Mouse (Mus musculus): ENCODE results near the gene Spock2.

Spock2 gene

DNA sequence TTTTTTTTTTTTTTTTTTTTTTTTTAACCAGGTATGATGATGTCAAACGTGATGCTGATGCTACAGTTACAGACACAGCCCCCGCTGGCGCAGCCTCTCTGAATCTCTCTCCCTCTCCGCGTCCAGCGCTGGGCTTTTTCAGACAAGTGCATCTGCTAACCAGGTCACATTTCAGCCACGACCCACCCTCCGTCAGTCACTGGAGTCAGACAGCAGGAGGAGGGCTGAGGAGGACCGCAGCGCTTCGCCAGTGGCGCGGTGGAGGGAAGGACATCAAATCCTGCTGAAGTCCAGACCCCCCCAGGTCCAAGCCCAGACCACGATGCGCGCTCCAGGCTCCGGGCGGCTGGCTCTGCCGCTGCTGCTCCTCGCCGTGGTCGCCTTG is at the start of gene Spock2:
Gene Spock2 (plus strand): TSS at position 74 of the 385 bp plus-strand sequence.
- peak; percentile 78 for DNase-seq

GRCm38 (mm10) chr10:60062173-60062572 is 43.8 kb upstream of the Spock2 start:
- DNase-seq: no peak

GRCm38 (mm10) chr10:60062931-60063330 is 43.1 kb upstream of the Spock2 start:
- no peak for DNase-seq

- peak; percentile 16 for DNase-seq
Observed at GRCm38 (mm10) chr10:60066524-60066923, 39.5 kb upstream of the Spock2 start.

DNA sequence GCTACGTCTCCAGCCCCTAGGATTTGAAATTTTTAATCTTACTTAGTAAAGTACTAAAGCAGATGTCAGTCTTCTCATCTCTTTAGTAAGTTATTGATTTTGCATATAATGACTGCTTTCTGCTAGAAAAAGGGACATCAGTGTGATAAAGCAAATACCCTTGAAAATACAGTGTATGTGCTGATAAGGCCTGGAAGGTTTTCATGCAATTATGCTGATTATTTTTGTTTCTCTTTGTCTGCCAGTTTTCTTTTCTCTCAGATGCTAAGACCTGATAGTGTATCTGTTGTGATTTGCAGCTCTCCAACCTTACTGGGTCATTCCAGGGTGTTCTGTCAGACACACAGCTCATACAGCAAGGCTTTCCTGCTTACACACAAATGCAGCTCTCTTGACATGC is 30.9 kb upstream of the Spock2 start:
- no peak for DNase-seq

GRCm38 (mm10) chr10:60077226-60077625 is 28.8 kb upstream of the Spock2 start:
- DNase-seq: no peak

- DNase-seq: no peak
Observed at GRCm38 (mm10) chr10:60077736-60078560, 28.1 kb upstream of the Spock2 start.

- no peak for DNase-seq
Observed at GRCm38 (mm10) chr10:60078561-60078917, 27.5 kb upstream of the Spock2 start.

DNA sequence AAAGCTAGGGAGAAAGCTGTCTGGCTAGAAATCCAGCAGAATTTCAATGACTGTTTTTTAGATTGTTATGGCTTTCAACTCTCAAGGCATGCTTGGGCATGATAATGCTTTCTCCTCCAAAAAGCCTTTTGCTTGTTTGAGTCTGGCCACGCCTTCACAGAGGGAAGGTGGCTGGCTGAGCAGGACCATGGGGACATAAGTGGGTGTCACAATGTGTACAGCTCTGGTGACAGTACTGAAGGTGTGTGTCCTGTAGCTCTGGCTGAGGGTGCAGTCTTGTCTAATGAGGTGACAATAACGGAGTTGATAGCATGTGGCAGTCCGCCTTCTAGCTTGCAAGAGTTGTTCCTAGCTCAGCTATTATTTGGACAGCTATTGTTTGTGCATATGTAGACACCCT is 25.8 kb upstream of the Spock2 start:
- DNase-seq: no peak

GRCm38 (mm10) chr10:60080601-60080981 is 25.4 kb upstream of the Spock2 start:
- DNase-seq: no peak

- peak; percentile 20 for DNase-seq
Observed at GRCm38 (mm10) chr10:60080982-60081825, 24.8 kb upstream of the Spock2 start.

GRCm38 (mm10) chr10:60081905-60082304 is 24.1 kb upstream of the Spock2 start:
- DNase-seq: peak; percentile 17

GRCm38 (mm10) chr10:60084065-60084464 is 22.0 kb upstream of the Spock2 start:
- peak; percentile 33 for DNase-seq

DNA sequence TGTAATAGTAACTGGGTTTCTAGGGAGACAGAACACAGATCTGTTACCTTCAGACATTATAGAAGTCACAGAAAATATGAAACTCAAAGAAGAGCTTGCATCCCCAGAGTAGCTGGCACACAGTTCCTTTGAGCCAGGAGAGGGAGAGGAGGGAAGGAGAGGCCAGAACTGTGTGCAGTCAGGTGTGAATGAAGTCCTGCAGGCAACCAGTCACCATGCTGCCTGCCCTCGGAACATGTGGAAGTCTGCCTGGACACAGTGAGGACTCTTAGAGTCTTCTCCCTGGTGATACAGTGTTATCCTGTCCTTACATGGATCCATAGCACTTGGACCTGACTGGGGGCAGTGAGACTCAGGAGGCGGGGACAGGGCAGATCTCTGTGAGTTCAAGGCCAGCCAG is 13.7 kb upstream of the Spock2 start:
- no peak for DNase-seq

- DNase-seq: no peak
Observed at GRCm38 (mm10) chr10:60093751-60094150, 12.3 kb upstream of the Spock2 start.

DNA sequence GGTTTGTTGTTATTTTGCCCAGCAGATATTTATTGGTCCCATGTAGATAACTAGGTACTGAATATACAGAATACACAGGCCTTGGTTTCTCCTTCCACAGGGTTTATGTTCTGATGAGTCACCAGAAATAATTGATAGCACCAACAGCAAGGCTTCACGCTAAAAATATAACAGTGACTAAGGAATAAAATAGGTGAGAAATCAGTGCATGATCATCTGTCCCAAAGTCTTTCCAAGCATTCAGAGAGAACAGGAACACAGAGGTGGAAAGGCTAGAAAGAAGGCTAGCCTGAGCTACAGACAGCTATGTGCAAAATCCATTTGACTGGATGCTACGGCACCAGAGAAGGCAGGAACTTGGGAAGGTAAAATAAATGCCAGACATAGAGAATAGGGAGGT is 10.5 kb upstream of the Spock2 start:
- no peak for DNase-seq

DNA sequence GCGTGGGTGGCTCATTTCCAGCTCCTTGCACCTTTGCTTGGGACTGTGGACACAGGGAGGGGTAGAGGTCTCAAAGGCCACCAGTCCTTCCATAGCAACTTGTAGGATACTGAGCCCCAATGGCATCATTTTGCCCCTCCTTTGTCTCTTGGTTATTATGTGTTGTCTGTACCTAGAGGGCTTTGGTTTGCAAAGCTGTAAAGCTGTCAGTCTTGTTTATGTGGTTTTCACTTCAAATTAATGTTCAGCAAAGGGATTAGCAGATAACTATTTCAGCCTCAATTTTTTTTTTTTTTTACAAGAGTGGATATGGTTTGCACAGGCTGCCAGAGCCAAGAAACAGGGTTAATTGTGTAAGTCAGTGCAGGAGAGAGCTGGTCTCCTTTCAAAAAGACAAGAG is 9.7 kb upstream of the Spock2 start:
- no peak for DNase-seq

DNA sequence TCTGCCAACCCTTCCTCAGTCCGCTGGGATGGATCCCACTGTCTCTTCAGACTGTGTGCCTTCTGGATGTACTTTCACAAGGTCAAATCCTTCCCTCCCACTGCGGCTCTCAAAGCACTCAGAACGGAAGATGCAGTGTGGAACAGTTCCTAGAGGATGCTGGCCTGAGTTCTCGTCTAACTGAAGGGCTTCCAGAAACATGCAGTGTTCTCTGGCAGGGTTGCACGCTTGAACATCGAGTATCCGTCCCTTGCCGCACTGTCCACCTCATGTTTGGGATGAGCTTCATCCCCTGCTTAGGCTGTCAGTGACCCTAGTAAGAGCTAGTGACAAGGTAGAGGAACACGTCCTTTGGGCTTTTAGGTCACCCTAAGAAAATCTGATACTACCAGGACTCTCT is 8.9 kb upstream of the Spock2 start:
- DNase-seq: no peak

GRCm38 (mm10) chr10:60097774-60098173 is 8.2 kb upstream of the Spock2 start:
- DNase-seq: no peak

- DNase-seq: no peak
Observed at GRCm38 (mm10) chr10:60105391-60106145, 451 bp upstream of the Spock2 start.

DNA sequence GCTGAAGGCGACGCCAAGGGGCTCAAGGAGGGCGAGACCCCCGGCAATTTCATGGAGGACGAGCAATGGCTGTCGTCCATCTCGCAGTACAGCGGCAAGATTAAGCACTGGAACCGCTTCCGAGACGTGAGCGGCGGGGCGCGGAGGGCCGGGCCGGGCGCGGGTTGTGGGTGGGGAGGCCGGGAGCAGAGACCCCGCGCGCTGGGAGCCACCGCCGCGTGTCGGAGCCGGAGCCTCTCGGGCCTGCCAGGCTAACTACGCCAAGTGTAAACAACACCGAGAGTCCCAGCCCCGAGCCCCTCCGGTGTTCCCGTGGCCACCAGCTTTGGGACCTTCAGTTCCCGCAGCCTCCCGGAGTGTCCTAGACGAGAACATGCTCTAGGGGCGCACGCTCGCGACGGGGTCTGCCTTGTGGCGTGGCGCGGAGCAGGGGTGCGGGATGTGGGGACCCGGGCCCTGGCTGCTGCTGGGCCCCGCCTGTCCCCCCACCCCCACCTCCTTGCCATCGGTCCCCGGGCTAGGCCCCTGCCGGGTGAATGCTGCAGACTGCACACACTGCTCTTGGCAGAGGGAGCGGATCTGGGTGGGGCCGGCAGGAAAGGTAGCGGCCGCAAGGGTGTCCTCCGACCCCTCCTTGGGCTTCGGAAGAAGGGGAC is 640 bp downstream of the Spock2 start:
- DNase-seq: peak; percentile 64

GRCm38 (mm10) chr10:60107448-60107847 is 1.4 kb downstream of the Spock2 start:
- DNase-seq: peak; percentile 75
